Mouse (Mus musculus) 416B (cell line): Measurements from ENCODE around the gene Ublcp1.
"Not testable (repeated sequence)": the region's sequence is repeated elsewhere in the genome, so short reads cannot be mapped to it uniquely, and the experiment has no call there.

Source experiments
- DNase-seq: peaks from one replicate; pipeline ENCODE4 v3.0.0; 2011; ENCODE audit warnings: low read depth

The Ublcp1 gene

DNA sequence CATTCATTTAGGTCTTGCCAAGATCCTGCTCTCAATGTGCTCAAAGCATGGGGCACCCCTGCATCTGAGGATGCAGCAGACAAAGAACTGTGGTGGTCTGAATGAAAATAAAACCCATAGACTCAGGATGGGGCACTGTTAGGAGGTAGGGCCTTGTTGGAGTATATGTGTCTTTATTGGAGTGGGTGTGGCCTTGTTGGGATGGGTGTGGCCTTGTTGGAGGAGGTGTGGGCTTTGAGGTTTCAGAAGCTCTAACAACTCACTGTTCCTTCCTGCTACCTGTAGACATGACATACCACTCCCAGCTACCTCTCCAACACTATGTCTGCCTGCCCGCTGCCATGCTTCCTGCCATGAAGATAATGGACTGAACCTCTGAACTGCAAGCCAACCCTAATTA lies 18.8 kb upstream of the Ublcp1 start:
- DNase-seq = no peak

DNA sequence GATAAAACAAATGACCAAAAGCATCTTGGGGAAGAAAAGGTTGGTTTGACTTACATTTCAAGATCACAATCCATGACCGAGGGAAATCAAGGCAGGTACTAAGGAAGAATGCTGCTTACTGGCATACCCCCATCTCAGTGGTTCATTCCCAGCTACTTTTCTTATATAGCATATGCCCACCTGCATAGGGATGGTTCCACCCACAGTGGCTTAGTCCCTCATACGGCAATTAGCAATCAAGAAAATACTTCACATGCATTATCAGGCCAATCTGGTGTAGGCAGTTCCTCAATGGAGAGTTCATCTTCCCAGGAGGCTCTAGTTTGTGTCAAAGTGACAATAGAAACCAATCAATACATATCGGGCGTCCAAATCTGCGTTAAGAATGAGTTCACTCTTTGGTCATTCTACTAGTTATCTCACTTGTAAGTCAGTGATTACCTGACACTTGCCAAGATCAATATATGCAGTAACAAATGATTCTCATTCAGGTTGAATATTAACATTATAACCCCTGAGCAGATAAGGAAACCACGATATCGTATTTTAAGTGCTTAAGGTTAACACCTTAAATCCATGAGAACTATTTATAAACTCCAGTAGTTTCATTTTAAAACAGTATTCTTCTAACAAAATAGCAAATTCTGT lies 14.9 kb upstream of the Ublcp1 start:
- no peak for DNase-seq

DNA sequence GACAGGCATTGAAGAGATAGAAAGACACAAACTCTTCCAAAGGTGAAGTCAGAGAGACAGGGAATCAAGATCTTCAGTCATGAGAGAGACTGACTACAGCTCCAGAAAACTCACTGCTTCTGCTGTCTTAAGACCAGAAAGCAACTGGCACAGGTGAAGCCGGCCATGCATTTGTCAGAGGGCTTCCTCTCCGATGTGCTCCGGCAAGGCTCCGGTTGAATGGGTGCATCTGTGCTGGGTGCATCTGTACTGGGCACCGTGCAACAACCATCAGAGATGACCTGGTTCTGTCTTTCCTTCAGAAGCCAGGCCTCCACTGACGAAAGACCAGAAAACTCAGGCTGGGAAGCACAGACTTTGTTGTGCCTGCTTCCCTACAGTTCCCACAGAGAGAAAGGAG lies 9.9 kb upstream of the Ublcp1 start:
- DNase-seq = no peak

DNA sequence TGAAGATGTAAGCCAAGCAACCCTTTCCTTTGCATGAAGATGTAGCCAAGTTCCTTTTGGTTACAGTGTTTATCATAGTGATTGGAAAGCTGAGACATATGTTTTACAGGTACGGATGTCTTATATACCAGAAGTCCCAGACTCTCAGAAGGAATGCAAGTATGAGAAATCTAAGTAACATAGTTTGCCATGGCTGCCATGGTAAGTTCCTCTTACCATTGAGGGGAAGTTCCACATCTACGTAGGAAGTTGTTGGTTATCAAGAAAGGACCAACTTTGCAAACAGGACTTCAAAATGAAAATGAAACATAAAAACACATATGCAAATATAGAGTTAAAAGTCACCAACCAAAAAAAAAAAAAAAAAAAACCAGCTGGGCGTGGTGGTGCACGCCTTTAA lies 8.1 kb upstream of the Ublcp1 start:
- DNase-seq = no peak

DNA sequence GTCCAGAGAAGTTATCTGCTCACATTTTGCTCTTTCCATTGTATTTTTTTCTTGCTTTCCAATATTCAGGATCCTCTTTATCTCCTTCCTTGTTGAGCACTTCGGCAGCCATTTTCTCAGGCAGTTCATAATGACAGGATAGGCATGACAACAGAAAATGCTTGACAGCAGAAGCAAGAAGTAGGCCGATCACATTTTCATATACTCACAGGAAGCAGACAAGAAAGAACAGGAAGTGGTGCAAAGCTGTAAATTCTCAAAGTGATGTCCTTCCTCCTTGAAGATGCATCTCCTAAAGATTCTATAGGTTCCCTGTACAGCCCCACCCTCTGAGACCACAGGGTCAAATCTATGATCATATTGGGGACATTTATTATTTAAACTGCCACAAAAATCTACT lies 6.1 kb upstream of the Ublcp1 start:
- DNase-seq = no peak

DNA sequence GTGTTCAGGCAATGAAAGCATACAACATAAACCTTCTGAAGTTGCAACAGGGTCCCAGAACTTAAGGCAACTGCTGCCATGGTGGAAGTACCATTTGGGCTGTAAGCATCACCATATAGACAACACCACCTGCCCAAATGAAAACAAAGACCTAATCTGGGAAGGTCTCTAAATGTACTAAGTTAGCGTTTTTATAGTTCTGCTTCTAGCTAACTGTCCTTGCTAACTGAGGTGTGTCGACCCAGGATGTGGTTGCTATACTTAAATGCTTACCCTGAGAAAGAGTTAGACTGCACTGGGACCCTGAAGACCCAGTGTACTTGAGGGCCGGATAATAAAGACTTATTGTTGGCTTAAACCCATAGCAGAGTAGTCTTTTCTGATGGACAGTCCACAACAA lies 5.2 kb upstream of the Ublcp1 start:
- no peak for DNase-seq

DNA sequence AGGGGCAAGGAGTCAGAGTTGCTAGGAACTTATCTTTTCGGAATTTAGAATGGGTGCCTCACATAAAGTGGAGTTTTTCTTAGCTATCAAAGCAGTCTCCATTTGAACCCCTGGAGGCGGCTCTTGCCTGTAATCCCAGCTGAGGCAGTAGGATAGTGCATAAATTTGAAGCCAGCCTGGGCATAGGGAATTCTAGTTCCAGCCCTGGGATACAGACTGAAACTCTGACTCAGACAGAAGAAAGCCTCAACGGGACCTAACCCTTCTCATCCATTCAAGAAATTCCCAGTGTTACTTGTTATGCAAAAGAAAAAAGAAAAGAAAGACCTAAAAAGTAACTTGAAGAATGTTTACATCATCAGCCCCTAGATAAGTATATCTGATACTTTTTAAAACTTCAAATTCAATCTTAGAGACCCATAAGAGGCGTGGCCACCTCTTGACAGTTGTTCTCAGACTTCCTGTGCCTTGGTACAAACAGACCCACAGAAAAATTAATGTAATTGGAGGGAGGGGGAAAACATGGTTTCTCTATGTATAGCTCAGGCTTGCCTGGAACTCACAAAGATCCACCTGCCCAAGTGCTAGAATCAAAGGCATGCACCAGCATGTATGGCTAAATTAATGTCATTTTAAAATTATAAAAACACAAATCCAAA lies 1.2 kb upstream of the Ublcp1 start:
- no peak for DNase-seq

DNA sequence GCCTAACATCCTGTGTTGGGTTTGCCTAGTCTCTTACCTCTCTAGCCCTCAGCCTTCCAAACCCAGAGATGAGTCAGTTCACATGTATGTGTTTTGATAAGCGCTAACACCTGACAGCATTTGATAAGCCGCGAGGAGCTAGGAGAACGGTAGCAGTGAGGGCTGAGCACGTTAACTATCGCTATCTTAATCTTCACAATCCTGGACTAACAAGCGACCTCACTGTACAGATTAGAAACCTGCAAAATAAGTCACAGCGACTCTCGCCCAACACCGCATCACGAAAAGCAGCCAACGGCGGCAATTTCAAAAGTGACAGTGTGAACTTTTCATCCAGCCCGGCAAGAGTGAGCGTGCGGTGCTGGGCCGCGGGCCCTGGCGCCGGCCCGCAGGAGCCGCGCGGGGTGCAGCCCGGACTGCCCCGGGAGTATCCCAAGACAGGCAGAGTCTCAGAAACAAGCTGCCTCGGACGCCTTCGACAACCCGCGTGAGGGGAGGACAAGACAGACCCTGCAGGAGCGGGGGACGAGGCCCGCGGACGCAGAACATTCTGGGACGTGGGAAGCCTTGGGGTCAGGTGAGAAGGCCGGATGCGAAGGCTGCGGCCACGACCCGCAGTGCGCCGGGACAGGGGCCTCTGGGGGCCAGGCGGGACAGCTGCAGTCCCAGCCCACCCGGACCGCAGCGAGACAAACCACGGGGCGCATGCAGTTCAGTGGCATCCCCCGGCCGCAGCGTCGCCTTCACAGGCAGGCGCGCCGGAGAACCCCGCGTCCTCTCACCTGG lies 459 bp downstream of the Ublcp1 start:
- DNase-seq = no peak

DNA sequence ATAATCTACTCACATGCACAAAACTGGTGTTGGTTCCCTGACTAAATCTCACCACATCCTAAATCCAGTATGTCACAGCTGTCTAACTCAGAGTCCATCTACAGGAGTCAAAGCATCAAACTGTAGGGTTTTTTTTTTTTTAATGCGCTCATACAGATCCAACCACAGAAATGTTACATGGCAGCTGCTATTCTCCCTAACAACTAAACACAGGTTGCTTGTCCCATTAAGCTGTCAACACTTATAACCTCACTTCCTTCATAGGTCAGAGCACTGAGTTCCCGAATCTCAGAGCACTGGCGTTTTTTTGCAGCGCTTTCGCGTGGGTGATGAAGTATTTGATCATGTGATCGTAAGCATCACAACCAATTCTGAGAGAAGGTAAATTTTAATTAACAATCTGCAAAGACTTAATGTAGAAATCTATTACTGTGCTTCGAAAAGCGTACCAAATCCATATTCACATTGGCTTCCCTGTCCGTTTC lies 1.9 kb downstream of the Ublcp1 start:
- no peak for DNase-seq

DNA sequence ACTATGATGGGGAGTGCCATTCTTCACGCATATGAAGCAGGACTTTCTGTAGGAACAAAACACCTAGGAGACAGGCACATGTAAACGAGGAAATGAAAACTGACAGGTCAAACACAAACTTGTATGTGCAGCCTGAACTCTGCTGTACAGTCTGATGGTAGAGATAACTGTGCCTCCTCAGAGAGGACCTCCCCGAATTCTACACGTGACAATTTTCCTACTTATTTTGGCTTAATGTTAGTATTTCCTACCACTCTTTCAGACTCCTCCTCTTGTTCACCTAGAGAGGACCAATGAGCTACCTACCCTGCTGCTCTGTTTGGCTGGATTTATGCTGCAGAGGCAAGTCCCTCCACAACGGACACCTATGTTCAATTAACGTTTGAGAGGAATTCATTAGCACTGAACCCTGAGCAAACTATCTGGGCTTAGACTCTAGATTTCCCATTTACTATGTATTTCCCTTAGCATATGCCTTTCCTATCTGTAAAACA lies 3.3 kb downstream of the Ublcp1 start:
- no peak for DNase-seq

DNA sequence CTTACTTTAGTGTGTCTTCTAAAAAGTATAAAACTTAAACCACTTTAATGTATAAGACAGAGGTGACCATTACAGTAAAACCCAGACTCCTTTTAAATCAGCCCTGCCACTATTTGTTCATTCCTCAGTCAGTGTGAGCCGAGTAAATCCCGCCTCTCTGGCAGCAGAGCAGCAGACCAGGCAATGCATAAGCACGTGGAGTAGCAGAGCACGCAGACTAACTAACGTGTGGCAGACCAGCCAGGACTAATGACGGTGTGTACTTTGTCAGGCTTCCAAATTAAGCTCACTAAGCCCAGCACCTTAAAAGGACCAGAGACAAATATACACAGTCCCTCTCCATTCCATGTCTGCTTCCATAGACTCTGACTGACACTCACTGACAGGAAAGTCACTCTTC lies 8.8 kb downstream of the Ublcp1 start:
- DNase-seq = peak; percentile 17

DNA sequence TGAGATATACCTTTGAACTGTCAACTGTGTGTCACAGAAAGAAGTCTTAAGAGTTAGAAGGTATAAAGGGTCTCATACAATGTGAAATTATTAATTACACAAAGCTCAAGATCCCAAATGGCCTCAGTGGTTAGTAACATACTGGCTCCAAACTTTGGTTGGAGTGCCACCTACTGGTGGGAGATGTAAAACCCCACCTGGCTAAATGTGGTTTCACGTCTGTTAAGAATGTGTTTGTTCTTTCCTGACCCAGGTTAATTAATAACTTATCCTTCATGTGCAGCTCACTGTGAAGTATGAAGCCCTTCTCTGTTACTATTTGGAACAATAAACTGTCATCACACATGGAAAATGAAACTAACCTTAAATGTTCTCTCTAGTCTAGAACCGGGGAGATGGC lies 16.9 kb downstream of the Ublcp1 start:
- peak; percentile 55 for DNase-seq

DNA sequence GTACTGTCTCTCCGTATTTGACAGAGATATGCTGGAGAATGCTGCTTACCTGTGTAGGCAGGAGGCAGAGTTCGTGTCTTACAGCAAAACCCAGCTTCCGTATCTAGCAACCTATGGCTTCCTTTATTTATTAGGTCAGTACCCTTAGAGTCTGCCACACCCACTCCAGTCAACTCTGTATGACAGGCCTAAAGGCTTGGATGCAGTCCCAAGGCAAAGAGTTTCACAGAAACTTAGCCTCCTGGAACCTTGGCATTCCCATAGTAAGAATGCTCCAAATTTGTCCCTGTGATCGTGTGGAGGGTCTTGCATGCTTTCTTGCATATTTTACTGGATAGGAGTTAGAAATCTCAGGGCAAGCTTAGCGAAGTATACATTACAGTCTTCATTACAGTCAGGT lies 18.3 kb downstream of the Ublcp1 start:
- not testable (repeated sequence) for DNase-seq

DNA sequence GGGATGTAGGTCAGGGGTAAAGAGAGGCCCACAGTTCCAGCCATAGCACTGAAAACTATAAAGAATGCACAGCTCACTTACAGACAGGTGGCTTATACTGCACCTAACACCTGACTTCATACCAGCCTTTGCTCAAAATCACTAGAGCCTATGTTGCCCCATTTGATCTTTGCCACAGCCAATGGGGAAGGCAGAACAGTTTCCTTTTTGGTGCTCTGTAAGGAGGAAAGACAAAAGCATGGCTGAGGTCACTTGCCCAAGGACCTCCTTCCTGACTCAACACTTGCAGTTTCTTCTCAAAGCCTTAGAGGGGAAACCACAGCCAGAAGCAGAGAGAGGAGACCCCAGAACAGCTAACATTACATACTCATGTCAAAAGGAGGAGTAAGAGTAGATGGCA lies 19.3 kb downstream of the Ublcp1 start:
- DNase-seq = no peak

DNA sequence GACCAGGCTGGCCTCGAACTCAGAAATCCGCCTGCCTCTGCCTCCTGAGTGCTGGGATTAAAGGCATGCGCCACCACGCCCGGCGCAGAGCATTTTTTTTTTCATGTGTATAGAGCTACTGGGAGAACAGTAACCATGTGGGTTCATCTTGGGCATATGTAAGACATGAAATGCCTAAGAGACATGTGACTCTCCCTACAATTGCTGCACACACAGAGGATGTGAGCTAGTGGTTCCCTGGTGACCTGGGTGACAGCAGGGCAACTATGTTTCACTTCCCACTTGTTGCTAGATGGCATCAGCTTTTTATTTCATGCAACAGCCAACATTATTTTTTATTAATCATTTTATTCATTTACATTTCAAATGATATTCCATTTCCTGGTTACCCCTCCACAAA lies 32.5 kb downstream of the Ublcp1 start:
- no peak for DNase-seq

DNA sequence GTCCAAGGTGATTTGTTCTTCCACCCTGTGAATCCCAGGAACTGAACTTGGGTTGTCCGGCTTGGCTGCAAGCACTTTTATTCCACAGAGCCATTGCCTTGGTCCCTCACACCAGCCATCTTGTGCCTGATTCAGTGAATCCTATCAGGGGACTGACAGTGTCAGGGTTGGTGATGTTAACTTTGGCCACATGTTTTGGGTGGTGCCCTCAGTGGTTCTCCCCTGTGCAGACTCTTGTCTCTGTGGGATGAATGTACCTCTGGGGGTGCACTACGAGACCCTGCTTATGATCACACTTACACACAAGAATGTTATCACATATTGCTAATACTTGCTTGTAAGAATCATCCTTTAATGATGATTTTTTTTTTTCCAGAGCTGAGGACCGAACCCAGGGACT lies 40.3 kb downstream of the Ublcp1 start:
- DNase-seq = no peak

DNA sequence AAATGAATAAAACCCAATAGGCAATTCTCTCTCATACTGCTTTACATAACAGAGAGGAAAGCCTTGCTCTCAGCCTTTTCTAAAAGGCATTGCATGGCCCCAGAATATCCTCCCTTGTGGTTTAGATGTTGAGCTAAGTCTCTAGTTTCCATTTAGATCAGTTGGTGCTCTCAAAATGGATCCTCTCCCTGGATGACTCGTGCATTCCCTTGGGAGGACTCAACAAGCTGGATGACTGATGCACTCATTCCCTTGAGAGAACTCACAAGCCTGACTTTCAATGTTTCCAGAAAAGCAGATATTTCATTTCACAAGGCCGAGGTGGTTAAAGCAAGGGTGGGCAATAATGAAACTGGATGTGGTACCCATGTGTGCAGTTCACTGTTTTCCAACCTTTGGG lies 42.3 kb downstream of the Ublcp1 start:
- no peak for DNase-seq

DNA sequence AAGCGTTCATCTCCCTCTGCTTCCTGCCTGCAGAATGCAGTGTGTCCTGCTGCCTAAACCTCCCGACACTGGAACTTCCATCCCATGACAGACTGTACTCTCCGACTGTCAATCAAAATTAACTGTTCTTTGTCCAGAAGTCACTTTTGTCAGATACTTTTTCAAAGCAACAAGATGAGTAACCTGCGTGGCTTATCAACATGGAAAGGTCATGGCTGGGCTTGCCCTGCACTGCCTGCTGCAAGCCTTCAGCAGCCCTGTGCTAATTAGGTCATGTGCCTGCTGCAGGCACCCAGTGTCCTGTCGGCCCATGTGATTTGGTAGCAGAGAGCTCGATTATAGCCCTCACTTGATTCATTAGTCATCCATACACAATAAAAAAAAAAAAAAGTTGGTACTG lies 44.7 kb downstream of the Ublcp1 start:
- DNase-seq = no peak

DNA sequence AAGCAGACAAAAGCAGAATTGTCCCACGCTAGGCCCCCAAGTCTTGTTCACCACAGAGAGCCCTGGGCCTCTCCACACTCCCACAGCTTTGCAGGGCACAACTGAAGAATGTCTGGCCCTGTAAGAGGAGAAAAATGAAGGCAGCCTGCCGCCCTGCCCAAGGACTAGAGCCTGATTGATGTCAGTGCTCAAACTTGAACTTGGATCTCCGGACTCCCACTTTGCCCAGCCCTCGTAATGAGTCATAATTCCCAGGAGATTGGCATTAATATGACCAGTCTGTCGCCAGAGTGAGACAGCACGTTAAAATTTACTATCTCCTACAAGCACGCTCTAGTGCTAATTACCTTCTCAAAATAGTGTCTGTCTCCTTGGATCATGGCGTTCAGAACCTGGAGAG lies 45.3 kb downstream of the Ublcp1 start:
- no peak for DNase-seq

DNA sequence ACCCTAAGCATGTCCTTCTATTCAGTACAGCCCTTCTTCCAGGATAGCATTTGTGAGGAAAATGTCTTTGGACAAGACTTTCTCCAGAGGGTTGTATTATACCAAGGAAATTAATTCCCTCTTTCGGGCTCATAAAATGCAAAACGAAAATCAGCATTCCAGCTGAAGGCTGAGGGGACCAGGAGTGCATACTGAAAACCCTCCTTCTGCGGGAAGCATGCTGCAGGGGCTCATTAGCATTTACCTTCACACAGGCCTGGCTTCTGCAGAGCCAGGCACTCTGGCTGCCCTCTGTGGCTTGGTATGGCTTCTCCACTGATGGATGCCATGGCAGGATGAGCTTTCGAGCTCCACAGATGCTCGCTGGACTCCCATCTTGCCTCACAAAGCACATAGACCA lies 46.3 kb downstream of the Ublcp1 start:
- DNase-seq = no peak

DNA sequence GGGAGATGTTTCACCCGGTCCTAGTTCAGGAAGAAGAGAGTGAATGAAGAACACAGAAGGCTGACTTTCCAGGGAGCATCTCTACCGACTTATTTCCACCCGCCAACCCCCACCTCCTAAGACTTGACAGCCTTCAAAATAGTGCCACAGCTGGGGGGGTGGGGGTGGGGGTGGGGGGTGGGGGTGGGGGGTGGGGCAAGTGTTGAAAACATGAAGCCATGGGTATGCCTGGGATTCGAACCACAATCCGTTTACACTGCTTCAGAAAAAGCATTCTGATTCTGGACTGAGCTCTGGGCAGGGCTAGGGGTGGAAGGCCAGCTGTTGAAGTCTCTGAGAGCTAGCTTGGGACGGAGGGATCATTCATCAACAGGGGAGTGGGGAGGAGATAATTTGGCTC lies 47.0 kb downstream of the Ublcp1 start:
- no peak for DNase-seq

DNA sequence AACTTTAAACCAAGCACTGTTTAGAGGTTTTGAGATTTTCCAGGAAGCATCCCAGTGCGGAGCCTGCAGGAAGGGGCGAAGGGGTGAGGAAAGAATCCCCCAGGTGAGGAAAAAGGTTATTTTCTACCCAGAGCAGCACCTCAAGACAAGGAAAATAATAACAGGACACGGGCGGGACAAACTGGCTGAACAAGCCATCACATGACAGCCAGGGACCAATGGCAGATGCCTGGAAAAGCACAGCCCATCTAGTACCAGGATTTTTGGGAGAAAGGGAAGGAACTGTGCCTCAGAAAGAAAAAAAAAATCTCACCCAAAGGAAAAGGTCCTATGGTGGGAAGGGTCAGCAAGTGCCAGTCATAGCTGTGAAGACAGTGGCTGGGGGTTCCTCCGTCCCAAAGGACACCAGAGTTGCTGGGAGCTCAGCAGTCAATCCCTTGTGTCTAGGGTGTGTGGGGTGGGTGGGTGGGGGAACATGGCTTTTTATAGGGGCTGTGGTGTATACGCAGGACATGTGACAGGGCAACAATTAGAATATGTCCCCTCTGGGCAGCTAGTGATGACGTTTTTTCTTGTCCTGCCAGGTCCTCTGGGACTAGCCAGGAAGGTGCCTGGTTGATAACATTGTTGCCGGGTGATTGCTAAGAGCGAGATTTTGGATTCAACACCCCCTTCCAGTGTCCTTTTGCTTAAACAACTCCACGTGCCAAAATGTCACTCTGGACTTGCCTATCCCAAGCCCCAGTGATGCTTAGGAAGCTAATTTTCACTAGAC lies 47.8 kb downstream of the Ublcp1 start:
- no peak for DNase-seq
